In the genomic region with DNA sequence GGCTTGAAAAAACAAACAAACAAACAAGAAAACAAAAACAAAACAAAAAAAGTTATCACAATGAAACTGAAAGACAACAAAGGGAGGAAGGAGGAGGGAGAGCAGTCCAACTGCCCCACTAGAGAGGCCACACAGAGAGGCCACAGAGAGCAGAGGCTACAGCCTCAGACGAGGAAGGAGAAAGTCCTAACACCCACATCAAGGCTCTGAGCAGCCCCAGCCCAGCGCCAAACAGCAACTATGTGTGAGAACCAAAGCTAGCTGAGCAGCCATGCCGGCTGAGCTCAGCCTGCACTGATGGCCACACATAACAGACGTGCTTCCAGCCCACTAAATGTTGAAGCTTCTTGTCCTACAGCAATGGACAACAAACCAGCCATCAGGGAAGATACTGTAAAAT, we compare ENCODE assay signal across 29 mouse cellular contexts. TPM values are rescaled to one million over a fixed set of nuclear protein-coding genes. Genes with fewer than 3 reads are reported as not detected.
DNase-seq lines count a peak whose midpoint lies in the region; ATAC-seq and TF ChIP-seq lines count a peak whose summit lies in the region.
"Had no signal": no experiment of that assay in that cellular context is flagged by ENCODE, and none has a peak within 500 bp of the region (broad histone marks: within the 10 kb centered on the region; RNA-seq: fewer than 3 reads in every experiment).

No protein-coding gene starts in this region.

- TF ChIP-seq POLR2A in bone marrow, adult 2 months (IDR thresholded peaks at IDR 0.05; ENCODE audit: borderline replicate concordance, control insufficient read depth, low read depth, low read length): no peak
- TF ChIP-seq POLR2A in heart, adult 2 months (IDR thresholded peaks at IDR 0.05; ENCODE audit: insufficient read depth, low read depth, low read length): no peak

- H3K4me2 ChIP-seq in stomach, embryonic 16.5 days (ENCODE audit: low read depth, low read length): no peak overlapping the region
- no peak overlapping the region for H3K4me2 ChIP-seq in stomach, postnatal 0 days (replicated peaks; ENCODE audit: low read depth)
- H3K4me2 ChIP-seq: embryonic facial prominence, embryonic 13.5 days; embryonic facial prominence, embryonic 15.5 days; forebrain, embryonic 12.5 days had no signal

- no peak for DNase-seq in stomach, postnatal 0 days (ENCODE audit: low spot score)
- peak; percentile 56 to 73 for DNase-seq in natural killer cell, adult 2 months (ENCODE audit: low spot score in 2 of 2)
- no peak for DNase-seq in adrenal gland, postnatal 25 days
- DNase-seq in heart, adult 2 months: no peak
- DNase-seq: adrenal gland, adult 8-10 months; adrenal gland, postnatal 14 days; cerebellum, adult 11-12 months; cerebellum, adult 2 months; cerebellum, adult 9-10 months; cerebellum, postnatal 14 days; cerebellum, postnatal 36 days; embryo, embryonic 11 days had no signal

- H3K27me3 ChIP-seq in stomach, embryonic 16.5 days (ENCODE audit: control insufficient read depth, insufficient read depth, low read length): no peaks in the 10 kb centered on the region
- no peaks in the 10 kb centered on the region for H3K27me3 ChIP-seq in stomach, postnatal 0 days (ENCODE audit: control insufficient read depth, insufficient read depth, low read length)
- no peaks in the 10 kb centered on the region for H3K27me3 ChIP-seq in heart, adult 2 months (ENCODE audit: control insufficient read depth, insufficient read depth, low read length)
- H3K27me3 ChIP-seq: embryonic facial prominence, embryonic 13.5 days; embryonic facial prominence, embryonic 15.5 days; forebrain, embryonic 12.5 days; Patski had no signal

- H3K36me3 ChIP-seq in stomach, embryonic 16.5 days (ENCODE audit: control insufficient read depth, insufficient read depth, low read length): no peaks in the 10 kb centered on the region
- no peaks in the 10 kb centered on the region for H3K36me3 ChIP-seq in stomach, postnatal 0 days (ENCODE audit: control insufficient read depth, insufficient read depth, low read length)
- H3K36me3 ChIP-seq in heart, adult 2 months (ENCODE audit: control insufficient read depth, insufficient read depth, low read length): no peaks in the 10 kb centered on the region
- H3K36me3 ChIP-seq: embryonic facial prominence, embryonic 13.5 days; embryonic facial prominence, embryonic 15.5 days; forebrain, embryonic 10.5 days; forebrain, embryonic 12.5 days had no signal

- no peak for TF ChIP-seq EP300 in stomach, postnatal 0 days (optimal IDR thresholded peaks at IDR 0.05)
- TF ChIP-seq EP300 in heart, adult 2 months (IDR thresholded peaks at IDR 0.05; ENCODE audit: insufficient read depth, low read depth, low read length): no peak

- no peaks in the 10 kb centered on the region for H3K9me3 ChIP-seq in stomach, embryonic 16.5 days (replicated peaks; ENCODE audit: control insufficient read depth, low read length)
- H3K9me3 ChIP-seq in stomach, postnatal 0 days (ENCODE audit: control insufficient read depth, low read length): no peaks in the 10 kb centered on the region
- H3K9me3 ChIP-seq: embryonic facial prominence, embryonic 13.5 days; embryonic facial prominence, embryonic 15.5 days; forebrain, embryonic 10.5 days; forebrain, embryonic 12.5 days had no signal

- no peak for TF ChIP-seq CTCF in stomach, postnatal 0 days (IDR thresholded peaks at IDR 0.05; ENCODE audit: low read depth)
- TF ChIP-seq CTCF in bone marrow, adult 2 months (IDR thresholded peaks at IDR 0.05; ENCODE audit: control insufficient read depth, insufficient read depth, low read length): no peak
- TF ChIP-seq CTCF in heart, adult 2 months (IDR thresholded peaks at IDR 0.05): no peak

- H3K4me3 ChIP-seq in stomach, embryonic 16.5 days (replicated peaks; ENCODE audit: low read length): no peak overlapping the region
- H3K4me3 ChIP-seq in stomach, postnatal 0 days (ENCODE audit: low read depth, low read length): no peak overlapping the region
- H3K4me3 ChIP-seq in bone marrow, adult 2 months (replicated peaks; ENCODE audit: control insufficient read depth, low read depth, low read length): no peak overlapping the region
- H3K4me3 ChIP-seq in heart, adult 2 months: no peak overlapping the region
- H3K4me3 ChIP-seq: embryonic facial prominence, embryonic 13.5 days; embryonic facial prominence, embryonic 15.5 days; erythroblast, embryonic 14.5 days; forebrain, embryonic 10.5 days; forebrain, embryonic 12.5 days had no signal

- H3K4me1 ChIP-seq in stomach, embryonic 16.5 days (ENCODE audit: control insufficient read depth, insufficient read depth, low read length): no peaks in the 10 kb centered on the region
- no peaks in the 10 kb centered on the region for H3K4me1 ChIP-seq in stomach, postnatal 0 days (replicated peaks; ENCODE audit: control insufficient read depth, insufficient read depth)
- H3K4me1 ChIP-seq in bone marrow, adult 2 months (ENCODE audit: control insufficient read depth, insufficient read depth, low read length): peaks cover 4% of the 10 kb centered on the region
- H3K4me1 ChIP-seq in heart, adult 2 months (ENCODE audit: control insufficient read depth, insufficient read depth, low read length): peaks cover 2% of the 10 kb centered on the region
- H3K4me1 ChIP-seq: forebrain, embryonic 12.5 days had no signal

- H3K27ac ChIP-seq in stomach, embryonic 16.5 days (ENCODE audit: low read length): no peak overlapping the region
- no peak overlapping the region for H3K27ac ChIP-seq in stomach, postnatal 0 days (replicated peaks)
- H3K27ac ChIP-seq in bone marrow, adult 2 months (ENCODE audit: control insufficient read depth, insufficient read depth, low read depth, low read length, poor library complexity): peak overlapping the region; percentile 39; the same call in 1 of the 2 replicates
- no peak overlapping the region for H3K27ac ChIP-seq in heart, adult 2 months
- H3K27ac ChIP-seq: embryonic facial prominence, embryonic 13.5 days; embryonic facial prominence, embryonic 15.5 days; forebrain, embryonic 10.5 days; forebrain, embryonic 12.5 days had no signal

- peak overlapping the region; percentile 16; the same call in 1 of the 2 replicates for H3K9ac ChIP-seq in stomach, embryonic 16.5 days (ENCODE audit: low read length)
- no peak overlapping the region for H3K9ac ChIP-seq in stomach, postnatal 0 days (ENCODE audit: low read length)
- no peak overlapping the region for H3K9ac ChIP-seq in heart, adult 2 months (ENCODE audit: low read depth, low read length)
- H3K9ac ChIP-seq: embryonic facial prominence, embryonic 13.5 days; embryonic facial prominence, embryonic 15.5 days; forebrain, embryonic 12.5 days had no signal

- 65% methylated on average over 4 of the region's 4 CpGs for WGBS in stomach, embryonic 16.5 days
- WGBS in stomach, postnatal 0 days: 68% methylated on average over 4 of the region's 4 CpGs
- 52% methylated on average over 4 of the region's 4 CpGs for WGBS in bone marrow, adult 2 months
- WGBS in heart, adult 2 months: 71% methylated on average over 4 of the region's 4 CpGs

- H3K79me2 ChIP-seq in heart, adult 2 months (replicated peaks; ENCODE audit: control insufficient read depth, insufficient read depth, low read length): no peaks in the 10 kb centered on the region

- ATAC-seq in stomach, embryonic 16.5 days (ENCODE audit: insufficient read depth, low FRiP score): no peak
- ATAC-seq in stomach, postnatal 0 days (ENCODE audit: low FRiP score, low TSS enrichment): no peak
- ATAC-seq: activated CD4-positive, CD25-positive, alpha-beta regulatory T cell, adult 4 months; forebrain, embryonic 14.5 days; forebrain, embryonic 16.5 days; Patski had no signal

- intact Hi-C loops in heart, adult 2 months (cut with DNase I): loop anchor here (10.0 kb wide), 1 partner anchor 385 kb away; no protein-coding TSS in a partner anchor

RNA-seq across cellular contexts. Expression of a gene that starts 14.1 kb away (rescaled TPM):
- polyA plus RNA-seq in stomach, embryonic 16.5 days (2015; fragmentation: Nextera tagmentation; extraction: Ambion mirVana): 0.14 TPM in 1 of 2 replicates, not detected in the other
- polyA plus RNA-seq in stomach, postnatal 0 days (2015; fragmentation: Nextera tagmentation; extraction: Ambion mirVana): 1.6 and 2.1 TPM in 2 replicates
- 1.6 TPM in 1 of 2 replicates, not detected in the other for polyA plus RNA-seq in bone marrow, adult 2 months (2011; ENCODE audit: insufficient read depth, insufficient read length, low replicate concordance, missing spikeins)
- total RNA-seq in adrenal gland, postnatal 25 days (2021): not detected in 2 replicates
- not detected for total RNA-seq in heart, adult 2 months (2021)
- polyA plus RNA-seq in heart, adult 2 months (2012; rRNA removed): not detected in 2 replicates
- total RNA-seq: adrenal gland, adult 18-20 months; adrenal gland, adult 8-10 months; adrenal gland, postnatal 14 days; adrenal gland, postnatal 4 days; common myeloid progenitor, adult 5-6 weeks; ES-E14 had no signal
- polyA plus RNA-seq: C2C12; cerebellum, adult 2 months; embryonic facial prominence, embryonic 11.5 days; erythroblast, embryonic 14.5 days; forebrain, embryonic 10.5 days; forebrain, embryonic 12.5 days; forebrain, embryonic 14.5 days; forebrain, embryonic 16.5 days; Patski had no signal

RNA-seq across cellular contexts. Expression of a gene that starts 26.4 kb away (rescaled TPM):
- polyA plus RNA-seq in stomach, embryonic 16.5 days (2015; fragmentation: Nextera tagmentation; extraction: Ambion mirVana): 10.0 and 10.7 TPM in 2 replicates
- polyA plus RNA-seq in stomach, postnatal 0 days (2015; fragmentation: Nextera tagmentation; extraction: Ambion mirVana): 2.8 and 3.6 TPM in 2 replicates
- 19.3 and 28.5 TPM in 2 replicates for polyA plus RNA-seq in bone marrow, adult 2 months (2011; ENCODE audit: insufficient read depth, insufficient read length, low replicate concordance, missing spikeins)
- 30.8 and 42.1 TPM in 2 replicates for total RNA-seq in adrenal gland, postnatal 25 days (2021)
- total RNA-seq in heart, adult 2 months (2021): 10 to 100 TPM; 13.7 to 17.3 TPM
- 4.5 and 9.3 TPM in 2 replicates for polyA plus RNA-seq in heart, adult 2 months (2012; rRNA removed)

Comparison
In these comparisons a context has a peak if more than half of its experiments do, and no peak if none do; other contexts are left out.
1. DNase-seq: peak in natural killer cell, adult 2 months (2 of 2); none in stomach, postnatal 0 days (single experiment), adrenal gland, postnatal 25 days (single experiment) and heart, adult 2 months (0 of 2).